Mouse (Mus musculus) neural tube, embryonic 11.5 days (tissue): ENCODE results near the gene Lcp2. TPM values are rescaled to one million over a fixed set of nuclear protein-coding genes. Genes with fewer than 3 reads are reported as not detected.

Experiments
- ATAC-seq: fragments of 200-750 bp; cut with Nextera tagmentation; 2 replicates; pipeline ENCODE4 v1.8.0; 2017; ENCODE audit warnings: moderate number of reproducible peaks, mild to moderate bottlenecking, moderate TSS enrichment, moderate library complexity; ENCODE audit not compliant: insufficient read depth, low FRiP score, low TSS enrichment
- DNase-seq: peaks from one replicate; pipeline ENCODE4 v3.0.0-alpha.2; 2015; ENCODE audit warnings: low spot score
- H3K27ac ChIP-seq: fragments of 300-500 bp; sonication (generic); 2 replicates; pipeline ENCODE4 v1.5.1; 2014; ENCODE audit warnings: low read depth, mild to moderate bottlenecking, low read length
- H3K27me3 ChIP-seq: fragments of 300-500 bp; sonication (generic); 2 replicates; pipeline ENCODE4 v1.6.1; 2014; ENCODE audit warnings: mild to moderate bottlenecking, low read length, mixed read lengths; ENCODE audit not compliant: control insufficient read depth, insufficient read depth
- H3K36me3 ChIP-seq: fragments of 300-500 bp; sonication (generic); 2 replicates; pipeline ENCODE4 v1.6.1; 2014; ENCODE audit warnings: mild to moderate bottlenecking, low read length, moderate library complexity, mixed read lengths; ENCODE audit not compliant: control insufficient read depth, insufficient read depth
- H3K4me1 ChIP-seq: fragments of 300-500 bp; sonication (generic); 2 replicates; pipeline ENCODE4 v1.6.1; 2014; ENCODE audit warnings: low read length, mixed read lengths; ENCODE audit not compliant: control insufficient read depth, insufficient read depth
- H3K4me2 ChIP-seq: fragments of 300-500 bp; sonication (generic); 2 replicates; pipeline ENCODE4 v1.6.1; 2014; ENCODE audit warnings: low read depth, mild to moderate bottlenecking, moderate library complexity
- H3K4me3 ChIP-seq: fragments of 300-500 bp; sonication (generic); 2 replicates; pipeline ENCODE4 v1.5.1; 2014; ENCODE audit warnings: low read depth, low read length
- H3K9ac ChIP-seq: fragments of 300-500 bp; sonication (generic); 2 replicates; pipeline ENCODE4 v1.6.1; 2014; ENCODE audit warnings: mild to moderate bottlenecking, low read length
- H3K9me3 ChIP-seq: fragments of 300-500 bp; sonication (generic); 2 replicates; pipeline ENCODE4 v1.6.1; 2016; ENCODE audit warnings: low read length; ENCODE audit not compliant: control insufficient read depth
- whole genome bisulfite sequencing: fragments of 180-500 bp; shearing (Covaris S2); extraction: QIAGEN DNeasy Blood & Tissue Kit; methylation state at CpG from one replicate; pipeline ENCODE4 v1.1.7; 2014; 5-methylcytosine and 5-hydroxymethylcytosine counted together
- polyA plus RNA-seq: library from polyadenylated mRNA; unstranded; fragments of >200 nt; fragmentation: Nextera tagmentation; extraction: Ambion mirVana; gene quantifications from 2 replicates; pipeline ENCODE4 v1.2.1, GENCODE M21; 2014

The Lcp2 gene
- polyA plus RNA-seq, 1 experiment from 2014 or later: 2.2 TPM

GRCm38 (mm10) chr11:34070596-34070995 is 23.9 kb downstream of the Lcp2 start:
- Histone ChIP-seq H3K9me3 (no peaks in the 10 kb centered on the region), H3K27ac (no peak overlapping the region), H3K9ac (no peak overlapping the region), H3K4me1 (no peaks in the 10 kb centered on the region), H3K36me3 (no peaks in the 10 kb centered on the region), H3K4me2 (no peak overlapping the region), H3K27me3 (0 out of 2 replicates have a peak, but pooled peaks cover 2% of the 10 kb centered on the region), H3K4me3 (no peak overlapping the region)
- DNase-seq: no peak
- ATAC-seq: no peak

GRCm38 (mm10) chr11:34072309-34072708 is 25.6 kb downstream of the Lcp2 start:
- Histone ChIP-seq H3K27ac (no peak overlapping the region), H3K9me3 (no peaks in the 10 kb centered on the region), H3K27me3 (0 out of 2 replicates have a peak, but pooled peaks cover 2% of the 10 kb centered on the region), H3K4me2 (no peak overlapping the region), H3K4me1 (no peaks in the 10 kb centered on the region), H3K4me3 (no peak overlapping the region), H3K36me3 (no peaks in the 10 kb centered on the region), H3K9ac (no peak overlapping the region)
- DNase-seq (no peak), ATAC-seq (no peak)
- WGBS: 75% methylated on average over 4 of the region's 4 CpGs

- WGBS: 17% methylated on average over 15 of the region's 15 CpGs
- peak; percentile 71 for DNase-seq
These were observed 27.1 kb downstream of the Lcp2 start for GRCm38 (mm10) chr11:34073776-34074175.

GRCm38 (mm10) chr11:34077870-34078269 is 31.1 kb downstream of the Lcp2 start:
- H3K27ac ChIP-seq: no peak overlapping the region
- H3K9ac ChIP-seq: no peak overlapping the region
- DNase-seq (no peak), ATAC-seq (no peak)
- H3K4me1 ChIP-seq: no peaks in the 10 kb centered on the region
- 91% methylated on average over 2 of the region's 2 CpGs for WGBS
- no peak overlapping the region for H3K4me2 ChIP-seq
- no peaks in the 10 kb centered on the region for H3K9me3 ChIP-seq
- H3K36me3 ChIP-seq: no peaks in the 10 kb centered on the region
- H3K27me3 ChIP-seq: 0 out of 2 replicates have a peak, but pooled peaks cover 2% of the 10 kb centered on the region
- no peak overlapping the region for H3K4me3 ChIP-seq

More at GRCm38 (mm10) chr11:34073776-34074175, 27.1 kb downstream of the Lcp2 start:
- no peak overlapping the region for H3K4me2 ChIP-seq
- H3K9ac ChIP-seq: no peak overlapping the region
- H3K27me3 ChIP-seq: 0 out of 2 replicates have a peak, but pooled peaks cover 2% of the 10 kb centered on the region
- no peaks in the 10 kb centered on the region for H3K4me1 ChIP-seq
- H3K27ac ChIP-seq: no peak overlapping the region
- no peak for ATAC-seq
- no peaks in the 10 kb centered on the region for H3K36me3 ChIP-seq
- H3K9me3 ChIP-seq: no peaks in the 10 kb centered on the region
- H3K4me3 ChIP-seq: no peak overlapping the region

GRCm38 (mm10) chr11:34078581-34078980 is 31.9 kb downstream of the Lcp2 start:
- 0 out of 2 replicates have a peak, but pooled peaks cover 2% of the 10 kb centered on the region for H3K27me3 ChIP-seq
- no peaks in the 10 kb centered on the region for H3K4me1 ChIP-seq
- no peaks in the 10 kb centered on the region for H3K9me3 ChIP-seq
- no peak overlapping the region for H3K27ac ChIP-seq
- ATAC-seq (no peak), DNase-seq (no peak)
- H3K4me2 ChIP-seq: no peak overlapping the region
- no peaks in the 10 kb centered on the region for H3K36me3 ChIP-seq
- WGBS: 84% methylated on average over 7 of the region's 7 CpGs
- H3K9ac ChIP-seq: no peak overlapping the region
- H3K4me3 ChIP-seq: no peak overlapping the region

GRCm38 (mm10) chr11:34079542-34080464 is 33.1 kb downstream of the Lcp2 start:
- WGBS: 79% methylated on average over 6 of the region's 6 CpGs

GRCm38 (mm10) chr11:34083795-34084194 is 37.1 kb downstream of the Lcp2 start:
- H3K27ac ChIP-seq: no peak overlapping the region
- H3K27me3 ChIP-seq: no peaks in the 10 kb centered on the region
- no peaks in the 10 kb centered on the region for H3K9me3 ChIP-seq
- no peak overlapping the region for H3K4me2 ChIP-seq
- no peak overlapping the region for H3K9ac ChIP-seq
- DNase-seq (no peak), ATAC-seq (no peak)
- no peak overlapping the region for H3K4me3 ChIP-seq
- no peaks in the 10 kb centered on the region for H3K4me1 ChIP-seq
- 85% methylated on average over 7 of the region's 7 CpGs for WGBS
- no peaks in the 10 kb centered on the region for H3K36me3 ChIP-seq

More at GRCm38 (mm10) chr11:34079542-34080464, 33.1 kb downstream of the Lcp2 start:
- no peak overlapping the region for H3K9ac ChIP-seq
- no peak overlapping the region for H3K4me3 ChIP-seq
- H3K27me3 ChIP-seq: no peaks in the 10 kb centered on the region
- H3K9me3 ChIP-seq: no peaks in the 10 kb centered on the region
- H3K4me2 ChIP-seq: no peak overlapping the region
- ATAC-seq (no peak), DNase-seq (no peak)
- no peaks in the 10 kb centered on the region for H3K4me1 ChIP-seq
- no peak overlapping the region for H3K27ac ChIP-seq
- H3K36me3 ChIP-seq: no peaks in the 10 kb centered on the region

- no peaks in the 10 kb centered on the region for H3K36me3 ChIP-seq
- no peaks in the 10 kb centered on the region for H3K9me3 ChIP-seq
- H3K4me2 ChIP-seq: no peak overlapping the region
- H3K27me3 ChIP-seq: no peaks in the 10 kb centered on the region
- 57% methylated on average over 2 of the region's 2 CpGs for WGBS
- DNase-seq: no peak
- ATAC-seq: no peak
- H3K4me3 ChIP-seq: no peak overlapping the region
- no peak overlapping the region for H3K27ac ChIP-seq
- H3K9ac ChIP-seq: no peak overlapping the region
- no peaks in the 10 kb centered on the region for H3K4me1 ChIP-seq
These were observed 37.9 kb downstream of the Lcp2 start for GRCm38 (mm10) chr11:34084639-34085038.
